Mouse (Mus musculus) kidney, adult 10 weeks (tissue): ENCODE data around the gene Cd53. TPM values are rescaled to one million over a fixed set of nuclear protein-coding genes. Genes with fewer than 3 reads are reported as not detected.

Source experiments
- polyA plus RNA-seq: library from polyadenylated mRNA; stranded (reverse); fragments of 350-450 nt; fragmentation: Illumina TruSeq; extraction: RNeasy Lipid Tissue Mini Kit (QIAGEN cat#74804); gene quantifications from one replicate; pipeline ENCODE4 v1.2.3, GENCODE M21; 2014; ENCODE audit warnings: low read depth, low replicate concordance

The Cd53 gene
- polyA plus RNA-seq, result 12.6 TPM

DNA sequence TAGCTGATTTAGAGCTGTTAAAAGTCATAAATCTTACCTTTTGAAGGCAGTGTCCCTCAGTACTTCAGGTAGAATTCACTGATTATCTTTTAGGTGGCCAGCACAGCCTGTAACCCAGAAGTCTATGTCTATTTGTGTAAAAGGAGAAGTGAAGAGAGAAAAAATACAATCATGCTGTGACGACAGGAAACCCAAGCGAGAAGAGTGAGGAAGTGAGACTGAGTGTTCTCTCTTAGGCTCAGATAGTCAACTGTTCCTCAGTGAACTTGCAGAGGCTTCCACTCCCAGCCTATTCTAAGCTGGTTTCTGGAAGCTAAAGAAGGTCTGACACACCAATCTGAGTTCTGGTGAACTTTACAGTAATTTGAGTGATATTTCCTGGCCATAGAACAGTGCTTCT, at the start of gene Cd53:
Cd53 (minus strand) TSS at position 220 of the 400 bp plus-strand sequence.

DNA sequence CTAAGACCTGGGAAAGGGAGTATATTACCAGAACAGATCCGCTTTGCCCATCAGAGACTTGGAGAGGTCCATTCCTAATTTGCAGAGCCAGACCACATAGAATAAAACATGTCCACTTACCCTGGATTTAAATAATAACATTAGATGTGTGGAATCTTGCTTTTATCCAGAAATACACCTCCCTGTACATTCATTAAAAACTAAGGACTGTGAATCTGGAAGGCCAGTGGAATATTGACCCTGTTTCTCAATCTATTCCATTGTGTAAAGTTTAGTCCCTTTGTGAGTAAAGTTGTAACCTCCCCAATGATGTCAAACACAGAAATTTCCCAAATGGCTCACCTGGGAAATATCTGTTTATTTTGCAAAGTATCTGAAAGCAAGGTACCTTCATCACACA, 36.2 kb upstream of the Cd53 start, which contains the start of gene Olfr266:
Olfr266 (minus strand) TSS at position 101 of the 400 bp plus-strand sequence.

Other genes with a start within 250 kb of the Cd53 start
- 674 TPM for gene Dram2, start 242.4 kb downstream of the Cd53 start, polyA plus RNA-seq
- 169 TPM for gene Cept1, start 242.3 kb downstream of the Cd53 start, polyA plus RNA-seq
- gene Lrif1, start 105.2 kb downstream of the Cd53 start, polyA plus RNA-seq, result 69.2 TPM
- not detected for gene Olfr266, start 36.1 kb upstream of the Cd53 start, polyA plus RNA-seq
- not detected for gene Kcna3, start 246.0 kb upstream of the Cd53 start, polyA plus RNA-seq